Mouse (Mus musculus) C2C12 (cell line): ENCODE results near the gene Hpse2.

Experiments
- CEBPB ChIP-seq: IDR thresholded peaks from one replicate; pipeline ENCODE4 v1.6.1; 2011; ENCODE audit warnings: low read depth, mild to moderate bottlenecking, control low read depth, moderate library complexity
- CTCF ChIP-seq: IDR thresholded peaks from one replicate; pipeline ENCODE4 v1.5.1; 2011; ENCODE audit not compliant: control insufficient read depth, insufficient read depth, insufficient read length
- MYOD1 ChIP-seq: IDR thresholded peaks from one replicate; pipeline ENCODE4 v1.6.1; 2011; ENCODE audit warnings: low read depth; ENCODE audit not compliant: control insufficient read depth, insufficient read length
- MYOG ChIP-seq: IDR thresholded peaks from one replicate; pipeline ENCODE4 v1.6.1; 2011; ENCODE audit not compliant: control insufficient read depth, insufficient read length; ENCODE audit errors: extremely low read depth
- USF1 ChIP-seq: IDR thresholded peaks from one replicate; pipeline ENCODE4 v1.6.1; 2011; ENCODE audit warnings: low read depth, mild to moderate bottlenecking, control low read depth, moderate library complexity

GRCm38 (mm10) chr19:42906328-42906727, 481.8 kb downstream of the Hpse2 start:
- no peak for TF ChIP-seq CTCF
- TF ChIP-seq MYOD1 = no peak
- no peak for TF ChIP-seq USF1
- no peak for TF ChIP-seq MYOG
- TF ChIP-seq CEBPB = no peak
